Mouse (Mus musculus): Measurements from ENCODE around the gene Hsd11b2. TPM values are rescaled to one million over a fixed set of nuclear protein-coding genes. Genes with fewer than 3 reads are reported as not detected.
A peak's percentile ranks its signal among the peaks of the same experiment; 100 is the strongest.

The Hsd11b2 gene
- polyA plus RNA-seq, 1 experiment from 2014 or later: 12.6 TPM

DNA sequence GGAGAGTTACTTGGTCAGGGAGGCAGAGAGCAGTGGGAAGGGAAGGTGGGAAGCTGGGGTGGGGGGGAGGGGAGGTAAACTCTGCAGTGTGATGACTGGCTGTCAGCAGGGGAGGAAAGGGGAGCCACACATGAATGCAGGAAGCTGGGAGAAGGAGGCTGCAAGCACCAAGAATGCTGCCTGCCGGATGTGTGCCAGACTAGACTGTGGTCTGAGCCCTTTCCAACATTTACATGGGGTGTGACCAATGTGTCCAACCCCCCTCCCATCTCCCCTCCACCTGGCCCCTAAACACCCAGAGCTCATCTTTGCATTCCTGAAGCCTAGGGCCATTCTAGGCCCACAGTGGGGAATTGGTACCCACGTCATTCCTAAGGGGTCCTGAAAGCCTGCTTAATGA, 37.5 kb upstream of the Hsd11b2 start:
- peak overlapping the region; percentile 38; the same call in 1 of the 2 replicates for H3K27ac ChIP-seq (replicated peaks; ENCODE audit: low read depth, low read length)
- no peaks in the 10 kb centered on the region for H3K27me3 ChIP-seq (ENCODE audit: control insufficient read depth, insufficient read depth, low read length)
- DNase-seq (ENCODE audit: low spot score) (no peak), ATAC-seq (replicated peaks; ENCODE audit: insufficient number of reproducible peaks, low FRiP score, low TSS enrichment, low read depth) (no peak)
- 28% methylated on average over 2 of the region's 2 CpGs for WGBS
- H3K36me3 ChIP-seq (replicated peaks; ENCODE audit: control insufficient read depth, insufficient read depth, low read depth, low read length): no peaks in the 10 kb centered on the region
- no peaks in the 10 kb centered on the region; the same call in 1 of the 2 replicates for H3K4me1 ChIP-seq (ENCODE audit: control insufficient read depth, insufficient read depth, low read length)
- no peaks in the 10 kb centered on the region for H3K9me3 ChIP-seq (replicated peaks; ENCODE audit: control insufficient read depth, low read length)
- H3K9ac ChIP-seq (replicated peaks; ENCODE audit: low read length): no peak overlapping the region
- H3K4me2 ChIP-seq (ENCODE audit: low read depth, low read length): no peak overlapping the region
- no peak overlapping the region for H3K4me3 ChIP-seq (ENCODE audit: low read depth, low read length)

- ATAC-seq (replicated peaks; ENCODE audit: insufficient number of reproducible peaks, low FRiP score, low TSS enrichment, low read depth): no peak
- H3K4me1 ChIP-seq (ENCODE audit: control insufficient read depth, insufficient read depth, low read length): no peaks in the 10 kb centered on the region; the same call in 1 of the 2 replicates
- H3K9ac ChIP-seq (replicated peaks; ENCODE audit: low read length): no peak overlapping the region
- 65% methylated on average over 6 of the region's 6 CpGs for WGBS
- no peaks in the 10 kb centered on the region for H3K27me3 ChIP-seq (ENCODE audit: control insufficient read depth, insufficient read depth, low read length)
- H3K36me3 ChIP-seq (replicated peaks; ENCODE audit: control insufficient read depth, insufficient read depth, low read depth, low read length): no peaks in the 10 kb centered on the region
- H3K27ac ChIP-seq (replicated peaks; ENCODE audit: low read depth, low read length): peak overlapping the region; percentile 38; the same call in 1 of the 2 replicates
- no peak overlapping the region for H3K4me3 ChIP-seq (ENCODE audit: low read depth, low read length)
- DNase-seq (ENCODE audit: low spot score): peak; percentile 54
- H3K9me3 ChIP-seq (replicated peaks; ENCODE audit: control insufficient read depth, low read length): no peaks in the 10 kb centered on the region
- H3K4me2 ChIP-seq (ENCODE audit: low read depth, low read length): no peak overlapping the region
Observed at GRCm38 (mm10) chr8:105481453-105481852, 37.1 kb upstream of the Hsd11b2 start.

- no peaks in the 10 kb centered on the region; the same call in 1 of the 2 replicates for H3K4me1 ChIP-seq (ENCODE audit: control insufficient read depth, insufficient read depth, low read length)
- ATAC-seq (replicated peaks; ENCODE audit: insufficient number of reproducible peaks, low FRiP score, low TSS enrichment, low read depth) (no peak), DNase-seq (ENCODE audit: low spot score) (no peak)
- no peaks in the 10 kb centered on the region for H3K9me3 ChIP-seq (replicated peaks; ENCODE audit: control insufficient read depth, low read length)
- H3K27me3 ChIP-seq (ENCODE audit: control insufficient read depth, insufficient read depth, low read length): no peaks in the 10 kb centered on the region
- WGBS: 85% methylated on average over 8 of the region's 8 CpGs
- H3K27ac ChIP-seq (replicated peaks; ENCODE audit: low read depth, low read length): no peak overlapping the region
- no peak overlapping the region for H3K4me2 ChIP-seq (ENCODE audit: low read depth, low read length)
- no peak overlapping the region for H3K4me3 ChIP-seq (ENCODE audit: low read depth, low read length)
- H3K36me3 ChIP-seq (replicated peaks; ENCODE audit: control insufficient read depth, insufficient read depth, low read depth, low read length): no peaks in the 10 kb centered on the region
- H3K9ac ChIP-seq (replicated peaks; ENCODE audit: low read length): no peak overlapping the region
Observed at GRCm38 (mm10) chr8:105482123-105482522, 36.4 kb upstream of the Hsd11b2 start.

GRCm38 (mm10) chr8:105483212-105484029, 35.1 kb upstream of the Hsd11b2 start:
- DNase-seq (ENCODE audit: low spot score): peak; percentile 70
- H3K9me3 ChIP-seq (replicated peaks; ENCODE audit: control insufficient read depth, low read length): no peaks in the 10 kb centered on the region
- WGBS: 30% methylated on average over 14 of the region's 14 CpGs
- no peak overlapping the region for H3K27ac ChIP-seq (replicated peaks; ENCODE audit: low read depth, low read length)
- no peak overlapping the region; the same call in 1 of the 2 replicates for H3K9ac ChIP-seq (replicated peaks; ENCODE audit: low read length)
- H3K4me3 ChIP-seq (ENCODE audit: low read depth, low read length): no peak overlapping the region
- no peaks in the 10 kb centered on the region for H3K36me3 ChIP-seq (replicated peaks; ENCODE audit: control insufficient read depth, insufficient read depth, low read depth, low read length)
- H3K27me3 ChIP-seq (ENCODE audit: control insufficient read depth, insufficient read depth, low read length): no peaks in the 10 kb centered on the region
- H3K4me2 ChIP-seq (ENCODE audit: low read depth, low read length): no peak overlapping the region
- ATAC-seq (replicated peaks; ENCODE audit: insufficient number of reproducible peaks, low FRiP score, low TSS enrichment, low read depth): no peak; the same call in 1 of the 2 replicates
- H3K4me1 ChIP-seq (ENCODE audit: control insufficient read depth, insufficient read depth, low read length): no peaks in the 10 kb centered on the region; the same call in 1 of the 2 replicates

DNA sequence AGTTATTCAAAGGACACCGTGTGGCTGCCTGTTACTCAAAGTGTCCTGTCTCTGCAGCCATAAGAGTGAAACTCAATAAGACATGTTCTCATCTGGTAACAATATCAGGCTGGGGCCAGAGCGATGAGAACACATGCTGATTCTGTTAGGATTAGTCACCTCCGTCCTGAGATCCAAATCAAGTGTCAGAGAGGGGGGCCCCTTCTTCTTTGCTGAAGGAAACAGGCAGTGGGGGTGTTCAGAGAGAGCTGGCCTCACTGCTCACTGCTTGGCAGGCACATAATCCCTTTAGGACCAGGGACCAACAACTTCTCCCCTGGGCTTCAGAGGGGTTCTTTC, 34.6 kb upstream of the Hsd11b2 start:
- 14% methylated on average over 3 of the region's 3 CpGs for WGBS
- H3K36me3 ChIP-seq (replicated peaks; ENCODE audit: control insufficient read depth, insufficient read depth, low read depth, low read length): no peaks in the 10 kb centered on the region
- no peak overlapping the region for H3K4me3 ChIP-seq (ENCODE audit: low read depth, low read length)
- H3K9ac ChIP-seq (replicated peaks; ENCODE audit: low read length): no peak overlapping the region
- ATAC-seq (replicated peaks; ENCODE audit: insufficient number of reproducible peaks, low FRiP score, low TSS enrichment, low read depth) (no peak; the same call in 1 of the 2 replicates), DNase-seq (ENCODE audit: low spot score) (peak; percentile 57)
- H3K27me3 ChIP-seq (ENCODE audit: control insufficient read depth, insufficient read depth, low read length): no peaks in the 10 kb centered on the region
- no peaks in the 10 kb centered on the region for H3K9me3 ChIP-seq (replicated peaks; ENCODE audit: control insufficient read depth, low read length)
- no peaks in the 10 kb centered on the region; the same call in 1 of the 2 replicates for H3K4me1 ChIP-seq (ENCODE audit: control insufficient read depth, insufficient read depth, low read length)
- 0 out of 2 replicates have a peak overlapping the region, but pooled peaks have one; percentile 44 for H3K27ac ChIP-seq (replicated peaks; ENCODE audit: low read depth, low read length)
- H3K4me2 ChIP-seq (ENCODE audit: low read depth, low read length): no peak overlapping the region

DNA sequence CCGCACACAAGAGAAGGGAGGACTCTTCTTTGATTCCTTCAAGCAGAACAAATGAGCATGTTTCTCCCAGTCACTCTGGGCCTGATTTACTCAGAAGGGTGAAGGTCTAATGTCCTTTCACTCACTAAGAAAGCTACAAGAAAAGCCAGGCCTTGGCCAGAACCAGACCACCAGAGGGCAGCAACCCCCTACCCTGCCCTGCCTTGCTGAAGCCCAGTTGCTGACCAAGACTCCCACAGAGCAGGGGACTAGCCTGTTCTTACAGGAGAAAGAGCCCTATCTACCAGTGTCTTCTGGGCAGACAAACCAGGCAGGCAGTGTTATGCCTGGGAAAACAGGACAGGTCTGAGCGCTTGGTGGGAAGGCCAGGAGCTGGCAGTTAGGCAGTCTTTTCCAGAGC, 34.2 kb upstream of the Hsd11b2 start:
- Histone ChIP-seq H3K9ac (replicated peaks; ENCODE audit: low read length) (no peak overlapping the region), H3K27me3 (ENCODE audit: control insufficient read depth, insufficient read depth, low read length) (no peaks in the 10 kb centered on the region), H3K4me3 (ENCODE audit: low read depth, low read length) (no peak overlapping the region), H3K36me3 (replicated peaks; ENCODE audit: control insufficient read depth, insufficient read depth, low read depth, low read length) (no peaks in the 10 kb centered on the region), H3K4me2 (ENCODE audit: low read depth, low read length) (no peak overlapping the region), H3K9me3 (replicated peaks; ENCODE audit: control insufficient read depth, low read length) (no peaks in the 10 kb centered on the region), H3K4me1 (ENCODE audit: control insufficient read depth, insufficient read depth, low read length) (no peaks in the 10 kb centered on the region; the same call in 1 of the 2 replicates), H3K27ac (replicated peaks; ENCODE audit: low read depth, low read length) (0 out of 2 replicates have a peak overlapping the region, but pooled peaks have one; percentile 44)
- DNase-seq (ENCODE audit: low spot score) (peak; percentile 79), ATAC-seq (replicated peaks; ENCODE audit: insufficient number of reproducible peaks, low FRiP score, low TSS enrichment, low read depth) (0 out of 2 replicates have a peak, but pooled peaks have one; percentile 42)
- 12% methylated on average over 2 of the region's 2 CpGs for WGBS

- Histone ChIP-seq H3K4me3 (ENCODE audit: low read depth, low read length) (no peak overlapping the region), H3K36me3 (replicated peaks; ENCODE audit: control insufficient read depth, insufficient read depth, low read depth, low read length) (no peaks in the 10 kb centered on the region), H3K9me3 (replicated peaks; ENCODE audit: control insufficient read depth, low read length) (no peaks in the 10 kb centered on the region), H3K27me3 (ENCODE audit: control insufficient read depth, insufficient read depth, low read length) (no peaks in the 10 kb centered on the region), H3K4me2 (ENCODE audit: low read depth, low read length) (no peak overlapping the region), H3K4me1 (ENCODE audit: control insufficient read depth, insufficient read depth, low read length) (no peaks in the 10 kb centered on the region), H3K9ac (replicated peaks; ENCODE audit: low read length) (no peak overlapping the region), H3K27ac (replicated peaks; ENCODE audit: low read depth, low read length) (no peak overlapping the region)
- DNase-seq (ENCODE audit: low spot score) (no peak), ATAC-seq (replicated peaks; ENCODE audit: insufficient number of reproducible peaks, low FRiP score, low TSS enrichment, low read depth) (no peak)
- 65% methylated on average over 3 of the region's 3 CpGs for WGBS
Observed at GRCm38 (mm10) chr8:105488082-105488481, 30.5 kb upstream of the Hsd11b2 start.

DNA sequence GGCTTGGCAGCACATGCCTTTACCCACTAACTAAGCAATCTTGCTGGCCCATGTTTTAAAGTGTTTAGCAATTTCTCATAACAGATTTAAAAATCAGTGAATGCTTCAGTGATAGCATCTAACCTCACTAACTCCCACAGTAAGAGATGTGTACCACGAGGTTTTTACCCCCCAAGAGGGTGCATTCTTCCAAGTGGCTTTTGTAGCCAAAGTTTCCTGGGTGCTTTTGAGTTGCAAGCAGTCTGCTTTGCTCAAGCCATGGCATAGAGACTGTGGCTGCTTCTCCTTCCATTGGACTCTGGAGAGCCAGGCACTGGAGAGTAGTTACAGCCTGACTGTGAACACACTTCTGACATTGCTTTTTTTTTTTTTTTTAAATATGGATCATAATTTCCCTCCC, 29.3 kb upstream of the Hsd11b2 start:
- ATAC-seq (replicated peaks; ENCODE audit: insufficient number of reproducible peaks, low FRiP score, low TSS enrichment, low read depth) (no peak), DNase-seq (ENCODE audit: low spot score) (no peak)
- no peaks in the 10 kb centered on the region for H3K27me3 ChIP-seq (ENCODE audit: control insufficient read depth, insufficient read depth, low read length)
- no peaks in the 10 kb centered on the region for H3K4me1 ChIP-seq (ENCODE audit: control insufficient read depth, insufficient read depth, low read length)
- H3K4me3 ChIP-seq (ENCODE audit: low read depth, low read length): no peak overlapping the region
- no peak overlapping the region for H3K27ac ChIP-seq (replicated peaks; ENCODE audit: low read depth, low read length)
- no peak overlapping the region for H3K4me2 ChIP-seq (ENCODE audit: low read depth, low read length)
- whole genome bisulfite sequencing: 52% methylated on average over 1 of the region's 1 CpGs
- H3K9ac ChIP-seq (replicated peaks; ENCODE audit: low read length): no peak overlapping the region
- H3K9me3 ChIP-seq (replicated peaks; ENCODE audit: control insufficient read depth, low read length): no peaks in the 10 kb centered on the region
- H3K36me3 ChIP-seq (replicated peaks; ENCODE audit: control insufficient read depth, insufficient read depth, low read depth, low read length): no peaks in the 10 kb centered on the region

All from embryonic facial prominence, embryonic 11.5 days (tissue).